Mouse (Mus musculus) NIH3T3 (cell line): Measurements from ENCODE around the gene Nup50.
A peak's percentile ranks its signal among the peaks of the same experiment; 100 is the strongest.

Experiments
- DNase-seq: peaks from one replicate; pipeline ENCODE4 v3.0.0-alpha.2; 2012; ENCODE audit warnings: low read depth

Gene Nup50

DNA sequence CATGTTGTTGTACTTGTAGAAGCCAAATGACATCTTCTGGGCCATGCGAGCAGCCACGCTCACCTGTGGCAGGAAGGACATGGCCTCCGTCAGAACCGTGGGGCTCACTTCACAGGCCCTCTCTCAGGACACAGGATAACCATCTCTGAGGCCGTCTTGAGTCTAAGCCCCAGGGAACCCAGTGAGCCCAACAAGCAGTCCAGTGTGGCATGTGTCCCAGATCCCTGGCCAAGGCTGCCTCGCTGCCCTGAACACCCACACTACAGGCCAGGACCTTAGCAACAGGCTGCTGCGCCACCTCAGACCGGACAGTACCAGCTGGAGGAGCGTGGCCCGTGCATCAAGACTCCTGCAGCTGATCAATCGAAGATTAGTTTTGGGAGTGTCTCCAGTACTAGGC is 30.0 kb downstream of the Nup50 start:
- DNase-seq: no peak

DNA sequence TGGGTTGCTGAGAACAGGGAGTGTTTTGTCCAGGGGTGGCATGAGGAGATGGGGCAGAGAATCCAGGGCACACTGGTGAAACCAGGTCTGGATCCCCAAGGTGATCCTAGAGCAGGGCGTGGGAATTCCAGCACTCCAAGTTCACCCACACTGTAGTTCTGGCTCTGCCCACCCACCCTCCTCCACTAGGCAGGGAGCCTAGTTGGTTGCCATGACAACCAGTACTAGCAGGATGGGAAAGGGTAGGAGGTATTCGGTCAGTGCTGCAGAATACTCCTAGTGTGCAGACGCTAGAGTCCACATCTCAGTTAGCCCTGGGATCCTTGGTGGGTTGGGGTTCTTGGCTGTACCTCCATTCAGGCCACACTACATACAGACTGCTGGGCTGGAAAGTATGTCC is 34.6 kb downstream of the Nup50 start:
- no peak for DNase-seq

DNA sequence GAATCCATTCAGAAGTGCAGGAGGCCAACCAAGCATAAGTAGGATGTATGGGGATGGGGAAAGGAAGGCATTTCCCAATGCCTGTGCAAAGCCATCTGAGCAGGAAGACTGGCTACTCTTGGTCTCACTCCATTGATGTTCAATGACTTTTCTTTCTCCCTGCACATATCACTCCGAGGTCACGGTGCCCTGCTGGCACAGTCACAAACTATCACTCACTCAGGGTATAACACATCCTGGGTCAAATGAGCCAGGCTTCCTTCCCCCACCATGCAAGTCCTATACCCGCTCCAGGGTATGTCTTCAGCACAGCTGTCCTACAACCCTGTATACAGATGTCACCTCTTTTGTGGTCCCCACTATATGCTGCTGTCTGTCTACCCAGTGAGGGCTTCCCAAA is 35.1 kb downstream of the Nup50 start:
- no peak for DNase-seq

DNA sequence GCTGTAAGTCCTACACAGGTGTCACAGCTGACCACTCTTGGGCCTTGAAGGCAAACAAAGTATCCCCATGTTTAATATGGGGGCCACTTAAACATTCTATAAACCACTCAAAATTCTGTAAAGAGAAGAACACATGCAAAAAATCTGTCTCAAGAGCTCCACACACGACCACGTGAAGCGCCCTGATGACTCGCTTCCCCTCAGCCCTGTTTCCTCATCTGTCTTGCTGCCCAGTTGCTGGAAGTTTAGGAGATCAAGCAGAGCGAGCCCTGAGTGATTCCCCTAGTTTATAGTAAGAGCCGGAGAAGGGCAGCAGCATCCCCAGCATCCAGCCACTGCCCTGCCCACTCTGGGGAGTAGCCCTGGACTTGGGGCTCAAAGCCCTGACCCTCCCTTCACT is 36.7 kb downstream of the Nup50 start:
- peak; percentile 66 for DNase-seq

DNA sequence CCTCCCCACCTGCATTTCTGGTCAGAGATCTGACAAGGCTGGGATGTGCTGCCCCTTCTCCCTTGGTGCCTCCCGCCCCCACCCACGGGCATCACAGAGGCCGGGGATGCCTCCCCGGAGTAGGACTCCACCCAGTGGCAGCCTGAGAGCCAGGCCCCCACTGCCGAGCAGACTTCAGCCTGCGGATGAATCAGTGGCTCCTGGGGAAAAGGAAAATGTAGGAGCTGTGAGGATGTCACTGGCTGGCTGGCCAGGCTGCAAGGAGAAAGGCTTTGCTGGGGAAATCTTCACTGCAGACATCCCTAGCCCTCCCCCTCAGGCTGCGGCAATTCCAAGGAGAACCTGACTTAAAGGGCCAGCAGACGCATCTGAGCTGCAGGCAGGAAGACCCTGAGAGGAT is 37.5 kb downstream of the Nup50 start:
- peak; percentile 53 for DNase-seq

DNA sequence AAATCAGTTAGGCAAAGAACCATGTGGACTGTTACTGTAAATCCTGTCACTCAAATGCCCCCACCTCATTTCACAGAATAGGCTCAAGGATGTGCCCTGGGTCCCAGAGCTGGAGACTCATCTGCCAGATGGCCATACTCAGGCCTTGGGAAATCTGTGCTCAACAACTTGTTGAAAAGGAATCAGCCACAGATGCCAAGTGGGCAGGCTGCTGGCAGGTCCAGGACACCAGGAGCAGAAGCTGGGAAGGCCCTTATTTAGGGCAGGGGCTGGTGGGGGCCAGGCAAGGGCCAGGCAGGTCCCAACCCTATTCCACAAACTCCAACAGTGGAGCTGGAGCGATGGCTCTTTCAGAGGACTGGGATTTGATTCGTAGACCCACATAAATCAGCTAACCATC is 39.3 kb downstream of the Nup50 start:
- no peak for DNase-seq

DNA sequence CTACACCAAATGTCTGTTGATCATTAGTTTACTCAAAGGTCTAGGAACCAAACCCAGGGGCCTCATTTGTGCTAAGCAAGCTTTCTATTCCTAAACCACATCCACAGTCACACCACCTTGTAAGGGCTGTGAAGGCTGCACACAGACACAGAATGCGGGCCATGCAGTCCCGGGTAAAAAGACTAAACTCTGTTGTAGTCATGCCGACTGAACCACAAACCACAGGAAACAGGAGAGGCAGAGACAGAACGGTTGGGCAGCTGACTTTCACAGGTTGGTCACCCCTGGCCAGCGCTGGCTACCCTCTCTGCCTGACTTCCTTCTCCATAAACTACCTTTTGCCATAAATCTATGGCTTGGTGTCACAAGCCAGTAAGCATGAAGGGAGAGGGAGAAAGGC is 41.6 kb downstream of the Nup50 start:
- no peak for DNase-seq

DNA sequence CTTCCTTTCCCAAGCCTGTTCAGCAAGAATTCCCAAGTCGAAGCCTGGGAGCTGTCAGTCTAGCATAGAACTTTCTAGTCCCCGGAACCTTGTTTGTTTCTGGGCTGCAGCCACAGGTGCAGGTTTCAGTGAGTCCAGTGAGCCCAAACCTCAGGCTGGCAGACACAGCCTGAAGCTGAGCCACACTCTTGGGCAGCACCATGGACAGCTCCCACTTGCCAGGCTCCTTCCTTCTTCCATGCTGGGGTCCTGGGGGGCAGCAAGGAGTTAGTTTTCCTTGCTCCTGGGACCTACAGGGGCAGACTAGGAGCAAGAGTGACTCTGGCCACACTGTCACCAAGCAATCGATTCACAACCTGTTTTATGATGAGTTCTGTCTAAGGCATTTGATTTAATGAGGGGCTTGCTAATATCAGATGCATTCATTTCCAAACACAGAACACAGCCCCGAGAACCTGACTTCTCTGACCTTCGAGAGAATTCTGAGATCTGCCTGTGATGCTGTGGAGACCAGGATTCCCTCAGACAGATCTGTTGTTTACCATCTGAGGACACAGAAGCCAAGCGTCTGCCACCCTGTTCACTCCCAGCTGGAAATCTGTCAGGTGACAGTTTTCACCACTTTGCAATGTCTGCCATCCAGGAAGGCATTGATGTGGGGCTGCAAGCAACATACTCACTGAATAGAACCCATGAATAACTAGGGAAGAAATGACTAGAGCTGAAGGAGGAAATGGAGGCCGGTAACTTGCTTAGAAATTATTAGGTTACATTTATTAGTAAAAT is 42.6 kb downstream of the Nup50 start:
- peak; percentile 84 for DNase-seq

DNA sequence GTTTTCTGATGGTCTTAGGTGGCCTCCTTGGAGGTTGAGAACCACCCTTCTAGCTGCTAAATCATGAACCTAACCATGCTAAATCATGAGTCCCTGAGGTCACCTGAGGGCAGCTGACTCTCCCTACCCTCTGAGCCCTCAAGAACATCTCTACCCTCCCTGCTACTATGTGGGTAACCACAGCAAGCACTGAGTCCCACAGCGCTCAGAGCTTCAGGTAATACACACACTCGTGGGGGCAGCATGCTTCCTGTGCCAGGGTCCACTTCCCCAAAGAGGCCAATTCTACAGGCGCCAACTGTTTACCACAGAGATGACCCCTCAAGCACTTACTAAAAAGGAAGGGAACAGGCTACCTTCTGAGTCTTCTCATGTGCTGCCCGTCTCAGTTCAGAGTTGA is 45.3 kb downstream of the Nup50 start:
- no peak for DNase-seq

DNA sequence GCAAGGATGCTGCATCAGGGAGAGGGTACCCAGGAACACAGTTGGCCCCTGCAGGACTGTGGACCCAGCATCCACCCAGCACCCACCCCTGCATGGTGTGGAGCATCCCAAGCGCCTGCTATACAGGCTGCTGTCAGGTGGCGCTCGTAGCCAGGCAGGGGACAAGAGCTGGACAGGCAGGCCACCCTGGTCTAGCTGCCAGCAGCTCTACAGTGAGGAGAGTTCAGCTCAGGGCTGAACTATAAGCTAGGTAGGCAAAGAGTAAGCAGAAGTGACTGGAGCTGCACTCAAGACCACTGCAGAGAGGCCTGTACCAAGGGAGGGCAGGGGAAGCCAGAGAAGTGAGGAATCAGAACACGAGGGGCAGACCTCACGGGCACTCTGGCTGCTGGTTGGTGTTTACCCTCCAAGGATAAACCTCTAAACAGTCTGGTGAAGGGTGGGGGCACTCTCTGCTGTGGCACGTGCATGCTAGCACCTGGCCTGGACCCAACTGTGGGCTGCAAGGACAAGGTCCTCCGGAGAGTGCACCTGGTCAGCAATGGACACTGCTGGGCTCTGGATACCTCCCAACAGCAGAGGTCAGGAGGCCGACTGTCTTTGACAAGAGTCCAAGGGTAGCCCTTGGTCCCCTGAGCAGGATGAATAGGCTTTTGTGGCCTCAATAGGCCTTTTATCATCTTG is 49.8 kb downstream of the Nup50 start:
- no peak for DNase-seq

DNA sequence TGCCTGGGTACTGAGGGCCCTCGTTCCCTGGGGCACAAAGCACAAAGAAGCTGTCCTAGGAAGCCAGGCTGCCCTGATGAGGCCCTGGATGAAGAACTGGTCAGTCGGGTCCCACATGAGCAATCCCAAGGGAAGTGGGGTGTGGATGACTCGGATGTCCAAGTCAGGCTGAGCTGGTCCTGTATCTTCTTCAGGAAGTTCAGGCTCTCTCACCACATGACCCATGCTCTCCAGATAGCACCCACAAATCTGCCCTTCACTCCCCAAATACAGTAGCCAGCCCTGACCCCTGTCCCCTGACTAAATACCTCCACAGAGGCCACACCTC is 50.3 kb downstream of the Nup50 start:
- DNase-seq: no peak

DNA sequence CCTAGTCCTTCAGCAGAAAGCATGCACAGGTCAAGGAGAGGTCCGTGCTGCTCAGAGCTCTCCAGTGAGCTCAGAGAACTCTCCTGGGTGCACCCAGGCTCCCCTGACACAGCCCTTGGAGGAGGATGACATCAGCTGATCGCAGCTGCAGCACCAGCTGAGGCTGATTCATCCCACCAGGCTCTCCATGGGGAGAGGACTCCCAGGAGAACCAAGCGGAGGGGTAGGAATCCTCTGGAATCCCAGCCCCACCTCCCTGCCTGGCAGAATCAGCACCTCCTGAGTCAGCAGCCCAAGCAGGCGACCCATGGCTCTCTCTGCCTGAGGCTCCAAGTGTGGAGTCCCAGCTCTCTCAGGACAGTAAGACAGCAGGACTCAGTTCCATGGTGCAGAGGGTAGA is 52.5 kb downstream of the Nup50 start:
- peak; percentile 93 for DNase-seq

DNA sequence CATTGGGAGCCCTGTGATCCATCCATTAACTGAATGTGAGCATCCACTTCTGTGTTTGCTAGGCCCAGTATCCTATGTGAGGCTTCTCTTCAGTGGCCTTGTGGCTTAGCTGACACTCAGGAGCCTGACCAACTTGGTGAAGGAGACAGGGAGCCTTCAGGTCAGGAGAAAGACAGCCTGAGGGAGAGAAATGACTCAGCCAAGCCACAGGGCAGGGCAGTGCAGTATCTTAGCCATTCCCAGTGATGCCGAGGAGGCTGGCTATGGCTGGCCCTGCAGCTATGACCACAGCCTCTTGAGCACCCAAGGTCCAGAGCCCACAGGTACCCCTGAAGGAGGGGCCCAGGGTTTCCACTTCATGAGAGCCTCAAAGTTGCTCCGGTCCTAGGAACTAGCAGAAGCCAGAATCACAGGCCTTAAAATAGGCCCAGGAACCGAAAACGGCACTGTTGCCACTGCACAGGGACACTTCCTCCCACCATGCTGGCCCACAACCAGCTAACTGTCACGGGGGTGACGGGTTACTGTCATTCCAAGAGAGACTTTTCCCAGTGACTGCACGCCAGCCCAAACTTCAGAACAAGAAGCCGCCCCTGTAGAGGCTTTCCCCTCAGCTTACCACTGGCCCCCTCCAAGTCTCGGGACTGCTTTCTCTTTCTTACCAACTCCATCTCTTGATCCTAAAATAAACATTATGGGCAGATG is 58.5 kb downstream of the Nup50 start:
- DNase-seq: no peak

DNA sequence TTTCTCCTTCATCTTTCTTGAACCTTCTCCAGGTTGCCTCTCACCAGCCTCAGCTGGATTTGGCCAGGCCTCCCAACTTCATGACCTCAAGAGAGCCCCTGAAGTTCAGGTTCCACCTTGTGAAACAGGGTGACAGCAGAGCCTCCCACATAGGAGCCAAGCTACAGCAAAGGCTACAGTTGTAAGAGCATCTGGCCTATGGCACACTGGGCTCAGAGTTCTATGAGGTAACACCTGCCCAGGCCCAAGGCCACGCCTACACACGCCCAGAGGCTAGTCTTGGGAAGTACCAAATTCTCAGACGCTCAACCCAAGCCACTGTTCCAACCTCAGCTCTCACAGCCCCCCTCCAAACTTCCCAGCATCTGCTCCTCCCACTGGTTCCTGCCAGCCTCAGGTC is 59.7 kb downstream of the Nup50 start:
- DNase-seq: no peak

DNA sequence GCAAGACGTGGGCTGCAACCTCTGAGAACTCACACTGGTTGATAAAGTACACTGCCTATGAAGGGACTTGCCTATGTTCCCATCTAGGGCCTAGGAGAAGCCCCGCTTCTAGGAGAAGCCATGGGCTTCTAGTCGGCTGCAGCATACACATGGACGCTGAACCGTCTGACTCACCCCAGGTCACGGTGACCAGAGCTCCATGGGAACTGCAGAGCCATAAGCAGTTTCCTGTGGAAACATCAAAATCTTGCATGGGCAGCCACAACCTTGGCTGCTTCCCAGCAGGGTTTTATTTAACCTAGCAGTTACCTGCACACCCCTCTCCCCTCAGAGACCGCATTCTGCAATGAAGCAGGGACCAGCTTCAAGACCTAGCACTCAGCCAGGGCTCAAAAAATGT is 60.5 kb downstream of the Nup50 start:
- DNase-seq: no peak

DNA sequence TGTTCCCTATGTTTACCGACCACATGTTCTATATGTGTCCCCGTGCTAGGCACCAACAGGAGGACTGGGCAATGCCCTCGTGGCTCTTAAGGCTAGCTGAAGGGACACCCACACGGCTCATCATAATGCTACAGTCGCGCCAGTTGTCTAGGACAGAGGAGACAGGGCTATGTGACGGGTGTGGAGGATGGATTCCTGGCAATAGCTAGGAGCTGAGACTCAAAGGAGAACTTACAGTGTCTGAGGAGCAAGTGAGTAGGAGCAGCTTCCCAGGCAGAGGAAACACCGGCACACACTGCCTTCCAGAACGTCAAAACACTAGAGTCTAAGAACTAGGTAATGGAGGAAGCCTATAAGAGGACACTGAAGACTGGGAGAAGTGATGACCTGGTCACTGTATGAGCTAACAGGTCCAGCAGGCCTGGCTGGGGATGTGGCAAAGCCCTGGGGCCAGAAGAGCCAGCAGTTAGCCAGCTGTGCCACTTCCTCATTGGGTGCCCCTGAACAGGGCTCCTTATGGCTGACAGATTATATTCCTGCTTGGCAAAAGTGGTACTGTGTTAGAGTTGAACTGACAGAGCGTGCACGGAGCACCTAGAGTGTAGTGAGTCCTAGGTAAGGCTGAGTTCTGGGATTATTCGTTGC is 62.4 kb downstream of the Nup50 start:
- DNase-seq: no peak

DNA sequence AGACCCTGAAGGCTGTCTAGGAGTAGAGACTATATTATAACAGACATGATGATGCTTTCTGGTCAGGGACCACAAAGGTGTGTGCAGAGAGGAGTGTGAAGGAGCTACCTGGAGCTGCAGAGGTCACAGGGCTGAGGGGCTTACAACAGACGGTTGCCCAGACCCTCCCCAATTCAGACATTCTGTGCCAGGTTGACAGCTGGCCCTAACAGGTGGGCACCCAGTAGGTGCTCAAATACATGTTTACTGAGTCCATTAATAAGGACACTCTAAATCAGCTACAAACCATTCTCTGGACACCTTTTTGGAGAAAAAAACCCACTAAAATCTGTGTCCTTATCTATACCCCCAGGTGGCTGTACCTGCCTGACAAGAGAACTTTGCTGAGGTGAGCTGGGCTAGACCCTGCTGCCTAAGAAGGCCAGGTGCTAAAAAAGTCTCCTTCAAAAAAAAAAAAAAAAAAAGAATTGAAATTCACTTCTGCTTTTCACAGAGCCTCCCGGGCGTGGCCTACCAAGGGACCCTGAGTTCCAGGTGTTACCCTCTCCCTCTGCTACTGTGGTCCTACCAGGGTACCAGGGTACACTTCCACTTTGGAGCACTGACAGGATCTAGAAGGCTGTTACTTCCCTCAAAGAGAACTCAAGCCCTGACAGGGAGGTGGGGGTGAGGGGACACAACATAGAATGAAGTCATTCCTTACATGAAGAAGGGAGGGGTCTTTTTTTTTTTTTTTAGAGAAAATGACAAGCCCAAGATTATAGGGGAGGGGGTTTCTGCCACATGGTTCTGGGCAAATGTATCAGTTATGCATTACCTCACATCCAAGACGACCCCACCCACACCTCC is 63.2 kb downstream of the Nup50 start:
- DNase-seq: no peak

DNA sequence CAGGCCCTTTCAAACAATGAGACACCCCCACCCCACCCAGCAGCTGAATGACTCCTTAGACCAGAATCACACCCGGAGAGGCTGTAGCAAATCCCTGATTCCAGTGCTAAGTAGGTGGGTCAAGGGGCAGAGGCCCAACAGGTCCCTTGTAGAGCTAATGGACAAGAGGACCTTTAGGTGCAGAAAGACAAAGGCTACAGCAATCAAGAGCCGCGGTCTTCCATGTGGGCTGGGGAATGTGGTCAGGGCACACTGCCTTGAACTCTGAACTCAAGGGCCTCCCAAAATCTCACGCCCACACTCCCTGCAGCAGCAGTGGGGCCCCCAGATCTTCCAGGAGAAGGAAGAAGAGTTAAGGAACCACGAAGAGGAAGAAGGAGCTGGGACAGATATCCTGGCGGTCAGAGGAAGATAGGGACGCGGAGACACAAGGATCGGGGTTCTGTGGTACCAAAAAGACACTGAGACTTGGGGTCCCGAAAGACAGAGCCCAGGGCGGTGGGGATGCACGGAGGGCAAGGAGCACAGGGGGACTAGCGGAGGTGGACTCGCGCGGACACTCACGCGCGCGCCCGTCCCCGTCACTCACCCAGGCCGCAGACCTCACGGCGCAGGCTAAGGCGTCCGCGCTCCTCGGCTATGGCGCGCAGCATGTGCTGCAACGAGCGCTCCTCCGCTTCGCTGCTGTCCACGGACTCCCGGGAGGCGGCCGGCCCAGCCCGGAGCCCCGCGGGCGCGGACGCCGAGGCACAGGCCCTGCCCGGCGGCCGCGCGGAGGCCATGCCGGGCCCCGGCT is 64.0 kb downstream of the Nup50 start:
- DNase-seq: peak; percentile 62

DNA sequence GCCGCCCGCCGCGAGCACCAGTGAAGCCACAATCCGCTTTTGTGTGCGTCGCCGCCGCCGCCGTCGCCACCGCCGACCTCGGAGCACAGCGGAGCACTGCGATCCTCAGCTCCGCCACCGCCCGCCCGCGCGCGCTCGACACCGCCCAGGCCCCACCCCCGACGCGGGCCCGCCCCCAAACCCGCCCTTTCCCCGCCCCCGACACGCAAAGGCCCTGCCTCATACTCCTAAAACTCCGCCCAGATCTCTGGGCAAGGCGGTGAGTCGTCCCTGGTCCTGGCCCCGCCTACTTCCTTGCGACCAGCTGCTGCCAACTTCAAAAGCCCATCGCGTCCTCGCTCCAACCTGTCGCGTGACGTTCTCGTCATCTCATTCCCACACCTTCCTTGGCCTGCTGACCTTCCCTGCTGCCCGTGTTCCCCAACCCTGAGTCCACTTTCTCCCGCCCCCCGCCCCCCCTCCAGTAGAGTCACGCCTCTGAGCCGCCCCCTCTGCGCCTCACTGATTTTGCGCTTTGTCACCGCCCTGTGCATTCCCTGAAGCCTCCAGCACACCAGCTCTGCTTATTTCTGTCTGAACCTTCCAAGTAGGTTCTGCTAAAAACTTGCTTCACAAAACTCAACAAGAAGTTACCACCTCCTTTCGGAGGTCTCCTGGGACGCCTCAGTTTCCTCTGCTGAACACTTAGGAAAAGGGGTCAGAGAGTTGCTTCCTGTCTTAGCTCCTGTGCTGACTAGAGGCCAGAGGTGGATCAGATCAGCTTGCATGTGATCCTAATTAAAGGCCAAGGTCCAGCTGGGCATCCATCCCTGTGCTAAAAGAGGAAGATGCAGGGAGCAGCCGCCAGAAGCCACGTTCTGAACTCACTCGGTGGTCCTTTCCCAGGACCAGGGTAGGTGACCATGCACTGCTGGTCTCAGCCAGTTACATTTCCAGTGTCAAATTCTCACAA is 64.9 kb downstream of the Nup50 start, which contains the start of gene 5031439G07Rik:
Gene 5031439G07Rik, minus strand, starts transcription at position 678 of the 952 bp plus-strand sequence.
- DNase-seq: peak; percentile 97

DNA sequence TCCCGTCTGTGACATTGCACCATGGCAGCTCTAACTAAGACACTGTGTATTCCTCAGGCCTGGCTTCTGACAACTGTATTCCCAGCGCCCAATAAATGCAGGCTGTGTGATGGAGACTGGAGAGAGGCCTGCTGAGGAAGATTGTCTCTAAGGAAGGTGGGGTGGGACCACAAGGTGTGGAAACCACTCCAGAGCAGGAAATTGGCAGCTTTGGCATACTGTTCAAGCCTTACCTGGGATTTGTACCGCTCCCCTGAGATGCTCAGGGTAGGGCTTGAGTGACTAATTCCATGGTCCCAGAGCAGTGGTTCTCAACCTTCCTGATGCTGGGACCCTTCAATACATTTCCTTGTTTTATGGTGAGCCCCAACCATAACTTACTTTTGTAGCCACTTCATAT is 65.9 kb downstream of the Nup50 start:
- DNase-seq: no peak
